Mouse (Mus musculus): Measurements from ENCODE around the gene Srd5a1. TPM values are rescaled to one million over a fixed set of nuclear protein-coding genes. Genes with fewer than 3 reads are reported as not detected.

Srd5a1 gene
- polyA plus RNA-seq, 1 experiment from 2014 or later = 25.6 TPM

GRCm38 (mm10) chr13:69588263-69588662 lies 23.0 kb downstream of the Srd5a1 start:
- no peaks in the 10 kb centered on the region for H3K27me3 ChIP-seq (replicated peaks; ENCODE audit: control insufficient read depth, insufficient read depth, low read length)
- no peak overlapping the region for H3K9ac ChIP-seq (replicated peaks; ENCODE audit: low read depth, low read length)
- no peak overlapping the region for H3K27ac ChIP-seq (ENCODE audit: low read length)
- WGBS = 75% methylated on average over 6 of the region's 6 CpGs
- no peak overlapping the region for H3K4me2 ChIP-seq (ENCODE audit: low read length)
- no peak overlapping the region for H3K4me3 ChIP-seq (replicated peaks; ENCODE audit: low read length)
- ATAC-seq = no peak
- H3K36me3 ChIP-seq (ENCODE audit: control insufficient read depth, insufficient read depth) = no peaks in the 10 kb centered on the region
- no peaks in the 10 kb centered on the region for H3K9me3 ChIP-seq (ENCODE audit: control insufficient read depth, low read length)
- no peaks in the 10 kb centered on the region for H3K4me1 ChIP-seq (replicated peaks; ENCODE audit: control insufficient read depth, insufficient read depth, low read length)

GRCm38 (mm10) chr13:69587849-69588248 lies 23.4 kb downstream of the Srd5a1 start:
- ATAC-seq = no peak
- H3K4me2 ChIP-seq (ENCODE audit: low read length) = no peak overlapping the region
- H3K9me3 ChIP-seq (ENCODE audit: control insufficient read depth, low read length) = no peaks in the 10 kb centered on the region
- WGBS = 90% methylated on average over 3 of the region's 3 CpGs
- no peak overlapping the region for H3K9ac ChIP-seq (replicated peaks; ENCODE audit: low read depth, low read length)
- H3K4me3 ChIP-seq (replicated peaks; ENCODE audit: low read length) = no peak overlapping the region
- H3K4me1 ChIP-seq (replicated peaks; ENCODE audit: control insufficient read depth, insufficient read depth, low read length) = no peaks in the 10 kb centered on the region
- H3K36me3 ChIP-seq (ENCODE audit: control insufficient read depth, insufficient read depth) = no peaks in the 10 kb centered on the region
- H3K27me3 ChIP-seq (replicated peaks; ENCODE audit: control insufficient read depth, insufficient read depth, low read length) = no peaks in the 10 kb centered on the region
- no peak overlapping the region for H3K27ac ChIP-seq (ENCODE audit: low read length)

- no peaks in the 10 kb centered on the region for H3K4me1 ChIP-seq (replicated peaks; ENCODE audit: control insufficient read depth, insufficient read depth, low read length)
- no peak overlapping the region for H3K9ac ChIP-seq (replicated peaks; ENCODE audit: low read depth, low read length)
- no peaks in the 10 kb centered on the region for H3K27me3 ChIP-seq (replicated peaks; ENCODE audit: control insufficient read depth, insufficient read depth, low read length)
- 47% methylated on average over 10 of the region's 10 CpGs for WGBS
- H3K4me3 ChIP-seq (replicated peaks; ENCODE audit: low read length) = no peak overlapping the region
- no peak for ATAC-seq
- no peaks in the 10 kb centered on the region for H3K36me3 ChIP-seq (ENCODE audit: control insufficient read depth, insufficient read depth)
- H3K4me2 ChIP-seq (ENCODE audit: low read length) = no peak overlapping the region
- no peaks in the 10 kb centered on the region for H3K9me3 ChIP-seq (ENCODE audit: control insufficient read depth, low read length)
- no peak overlapping the region for H3K27ac ChIP-seq (ENCODE audit: low read length)
Measured at GRCm38 (mm10) chr13:69586337-69586736, 24.9 kb downstream of the Srd5a1 start.

- 70% methylated on average over 6 of the region's 6 CpGs for WGBS
- Histone ChIP-seq H3K9me3 (ENCODE audit: control insufficient read depth, low read length) (no peaks in the 10 kb centered on the region), H3K9ac (replicated peaks; ENCODE audit: low read depth, low read length) (no peak overlapping the region), H3K4me2 (ENCODE audit: low read length) (no peak overlapping the region), H3K36me3 (ENCODE audit: control insufficient read depth, insufficient read depth) (no peaks in the 10 kb centered on the region), H3K27me3 (replicated peaks; ENCODE audit: control insufficient read depth, insufficient read depth, low read length) (no peaks in the 10 kb centered on the region), H3K4me1 (replicated peaks; ENCODE audit: control insufficient read depth, insufficient read depth, low read length) (no peaks in the 10 kb centered on the region), H3K4me3 (replicated peaks; ENCODE audit: low read length) (no peak overlapping the region), H3K27ac (ENCODE audit: low read length) (no peak overlapping the region)
- no peak for ATAC-seq
Measured at GRCm38 (mm10) chr13:69585828-69586227, 25.4 kb downstream of the Srd5a1 start.

- Histone ChIP-seq H3K27ac (ENCODE audit: low read length) (no peak overlapping the region), H3K9me3 (ENCODE audit: control insufficient read depth, low read length) (no peaks in the 10 kb centered on the region), H3K9ac (replicated peaks; ENCODE audit: low read depth, low read length) (no peak overlapping the region), H3K4me1 (replicated peaks; ENCODE audit: control insufficient read depth, insufficient read depth, low read length) (no peaks in the 10 kb centered on the region), H3K4me3 (replicated peaks; ENCODE audit: low read length) (no peak overlapping the region), H3K4me2 (ENCODE audit: low read length) (no peak overlapping the region), H3K36me3 (ENCODE audit: control insufficient read depth, insufficient read depth) (no peaks in the 10 kb centered on the region), H3K27me3 (replicated peaks; ENCODE audit: control insufficient read depth, insufficient read depth, low read length) (no peaks in the 10 kb centered on the region)
- WGBS = 94% methylated on average over 6 of the region's 6 CpGs
- ATAC-seq = no peak
Measured at GRCm38 (mm10) chr13:69583591-69583990, 27.7 kb downstream of the Srd5a1 start.

- WGBS = 92% methylated on average over 6 of the region's 6 CpGs
- no peaks in the 10 kb centered on the region for H3K36me3 ChIP-seq (ENCODE audit: control insufficient read depth, insufficient read depth)
Measured at GRCm38 (mm10) chr13:69582411-69582810, 28.8 kb downstream of the Srd5a1 start.

GRCm38 (mm10) chr13:69577181-69577834 lies 33.9 kb downstream of the Srd5a1 start:
- H3K9ac ChIP-seq (replicated peaks; ENCODE audit: low read depth, low read length) = no peak overlapping the region
- H3K36me3 ChIP-seq (ENCODE audit: control insufficient read depth, insufficient read depth) = no peaks in the 10 kb centered on the region
- no peaks in the 10 kb centered on the region for H3K9me3 ChIP-seq (ENCODE audit: control insufficient read depth, low read length)
- no peak overlapping the region for H3K4me3 ChIP-seq (replicated peaks; ENCODE audit: low read length)
- no peaks in the 10 kb centered on the region for H3K4me1 ChIP-seq (replicated peaks; ENCODE audit: control insufficient read depth, insufficient read depth, low read length)
- no peak for ATAC-seq
- WGBS = 90% methylated on average over 16 of the region's 16 CpGs
- H3K4me2 ChIP-seq (ENCODE audit: low read length) = no peak overlapping the region
- H3K27ac ChIP-seq (ENCODE audit: low read length) = no peak overlapping the region
- H3K27me3 ChIP-seq (replicated peaks; ENCODE audit: control insufficient read depth, insufficient read depth, low read length) = no peaks in the 10 kb centered on the region

More at GRCm38 (mm10) chr13:69582411-69582810, 28.8 kb downstream of the Srd5a1 start:
- H3K4me2 ChIP-seq (ENCODE audit: low read length) = no peak overlapping the region
- no peak for ATAC-seq
- no peak overlapping the region for H3K27ac ChIP-seq (ENCODE audit: low read length)
- no peak overlapping the region for H3K9ac ChIP-seq (replicated peaks; ENCODE audit: low read depth, low read length)
- no peaks in the 10 kb centered on the region for H3K9me3 ChIP-seq (ENCODE audit: control insufficient read depth, low read length)
- no peaks in the 10 kb centered on the region for H3K4me1 ChIP-seq (replicated peaks; ENCODE audit: control insufficient read depth, insufficient read depth, low read length)
- H3K4me3 ChIP-seq (replicated peaks; ENCODE audit: low read length) = no peak overlapping the region
- H3K27me3 ChIP-seq (replicated peaks; ENCODE audit: control insufficient read depth, insufficient read depth, low read length) = no peaks in the 10 kb centered on the region

- H3K9ac ChIP-seq (replicated peaks; ENCODE audit: low read depth, low read length) = no peak overlapping the region
- H3K4me3 ChIP-seq (replicated peaks; ENCODE audit: low read length) = no peak overlapping the region
- 63% methylated on average over 11 of the region's 11 CpGs for WGBS
- H3K36me3 ChIP-seq (ENCODE audit: control insufficient read depth, insufficient read depth) = no peaks in the 10 kb centered on the region
- H3K4me2 ChIP-seq (ENCODE audit: low read length) = no peak overlapping the region
- H3K4me1 ChIP-seq (replicated peaks; ENCODE audit: control insufficient read depth, insufficient read depth, low read length) = no peaks in the 10 kb centered on the region
- no peaks in the 10 kb centered on the region for H3K9me3 ChIP-seq (ENCODE audit: control insufficient read depth, low read length)
- no peak overlapping the region for H3K27ac ChIP-seq (ENCODE audit: low read length)
- no peaks in the 10 kb centered on the region for H3K27me3 ChIP-seq (replicated peaks; ENCODE audit: control insufficient read depth, insufficient read depth, low read length)
- ATAC-seq = no peak
Measured at GRCm38 (mm10) chr13:69576676-69577075, 34.6 kb downstream of the Srd5a1 start.

GRCm38 (mm10) chr13:69572594-69572993 lies 38.6 kb downstream of the Srd5a1 start:
- no peak overlapping the region for H3K4me3 ChIP-seq (replicated peaks; ENCODE audit: low read length)
- H3K4me1 ChIP-seq (replicated peaks; ENCODE audit: control insufficient read depth, insufficient read depth, low read length) = no peaks in the 10 kb centered on the region
- H3K27me3 ChIP-seq (replicated peaks; ENCODE audit: control insufficient read depth, insufficient read depth, low read length) = no peaks in the 10 kb centered on the region
- no peak overlapping the region for H3K9ac ChIP-seq (replicated peaks; ENCODE audit: low read depth, low read length)
- WGBS = 93% methylated on average over 3 of the region's 3 CpGs
- H3K4me2 ChIP-seq (ENCODE audit: low read length) = no peak overlapping the region
- ATAC-seq = no peak
- no peaks in the 10 kb centered on the region for H3K9me3 ChIP-seq (ENCODE audit: control insufficient read depth, low read length)
- H3K27ac ChIP-seq (ENCODE audit: low read length) = no peak overlapping the region
- no peaks in the 10 kb centered on the region for H3K36me3 ChIP-seq (ENCODE audit: control insufficient read depth, insufficient read depth)

GRCm38 (mm10) chr13:69569201-69569600 lies 42.0 kb downstream of the Srd5a1 start:
- no peaks in the 10 kb centered on the region for H3K4me1 ChIP-seq (replicated peaks; ENCODE audit: control insufficient read depth, insufficient read depth, low read length)
- H3K9ac ChIP-seq (replicated peaks; ENCODE audit: low read depth, low read length) = no peak overlapping the region
- no peaks in the 10 kb centered on the region for H3K27me3 ChIP-seq (replicated peaks; ENCODE audit: control insufficient read depth, insufficient read depth, low read length)
- no peak overlapping the region for H3K4me2 ChIP-seq (ENCODE audit: low read length)
- no peak overlapping the region for H3K27ac ChIP-seq (ENCODE audit: low read length)
- ATAC-seq = no peak
- no peaks in the 10 kb centered on the region for H3K9me3 ChIP-seq (ENCODE audit: control insufficient read depth, low read length)
- H3K36me3 ChIP-seq (ENCODE audit: control insufficient read depth, insufficient read depth) = no peaks in the 10 kb centered on the region
- WGBS = 82% methylated on average over 9 of the region's 9 CpGs
- no peak overlapping the region for H3K4me3 ChIP-seq (replicated peaks; ENCODE audit: low read length)
